Mouse (Mus musculus): ENCODE data around the gene Zfp612.

- TF ChIP-seq CTCF (IDR thresholded peaks at IDR 0.05; ENCODE audit: control insufficient read depth, insufficient read depth, insufficient read length): no peak
- TF ChIP-seq MAX (IDR thresholded peaks at IDR 0.05): no peak
Measured at GRCm38 (mm10) chr8:110140770-110141169, 61.2 kb downstream of the Zfp612 start.
